18 mouse cellular contexts compared by ENCODE assay signal in the genomic region with DNA sequence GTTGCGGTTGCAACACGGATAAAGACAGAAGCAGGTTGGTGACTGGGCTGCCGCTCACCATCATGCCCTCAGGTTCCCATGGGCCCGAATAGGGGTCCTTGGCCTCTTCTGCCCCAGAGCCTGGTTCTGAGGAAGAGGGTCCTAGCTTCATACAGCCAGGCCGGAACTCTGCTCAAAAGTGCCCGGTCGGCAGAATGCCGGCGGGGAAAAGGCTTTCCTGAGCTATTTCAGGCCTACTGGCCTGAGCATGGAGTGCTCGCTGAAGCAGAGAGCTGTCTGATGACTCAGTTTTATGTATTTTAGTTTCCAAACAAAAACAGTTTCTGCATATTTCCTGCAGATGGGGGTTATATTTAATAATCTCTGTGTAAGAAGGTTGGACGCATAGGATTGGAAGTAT.
"Had no signal": no experiment of that assay in that cellular context is flagged by ENCODE, and none has a peak within 500 bp of the region (broad histone marks: within the 10 kb centered on the region; RNA-seq: fewer than 3 reads in every experiment).

No protein-coding gene starts in this region.

- H3K4me1 ChIP-seq: midbrain, embryonic 12.5 days; neural tube, embryonic 15.5 days had no signal

- ATAC-seq: midbrain, embryonic 16.5 days had no signal

- H3K27ac ChIP-seq: midbrain, embryonic 10.5 days; midbrain, embryonic 12.5 days; neural tube, embryonic 13.5 days; neural tube, embryonic 15.5 days had no signal

- DNase-seq: lung, embryonic 14.5 days; lung, postnatal 10 days; lung, postnatal 4 days; midbrain, embryonic 14.5 days; retina, postnatal 1 day; right cerebral cortex, adult 18-20 months; right cerebral cortex, postnatal 25 days; right cerebral cortex, postnatal 4 days; spleen, adult 18-20 months; thymus, adult 18-20 months; thymus, postnatal 14 days; thymus, postnatal 36 days had no signal

- H3K27me3 ChIP-seq: neural tube, embryonic 13.5 days; neural tube, embryonic 15.5 days had no signal

- H3K4me3 ChIP-seq: midbrain, embryonic 10.5 days; midbrain, embryonic 12.5 days; myocyte; neural tube, embryonic 13.5 days; neural tube, embryonic 15.5 days had no signal

- H3K36me3 ChIP-seq: midbrain, embryonic 10.5 days; midbrain, embryonic 12.5 days; neural tube, embryonic 13.5 days; neural tube, embryonic 15.5 days had no signal

- H3K9ac ChIP-seq: lung, embryonic 14.5 days; midbrain, embryonic 12.5 days; neural tube, embryonic 13.5 days; neural tube, embryonic 15.5 days had no signal

- H3K9me3 ChIP-seq: midbrain, embryonic 10.5 days; midbrain, embryonic 12.5 days; neural tube, embryonic 15.5 days had no signal

- H3K4me2 ChIP-seq: lung, embryonic 14.5 days; midbrain, embryonic 12.5 days; neural tube, embryonic 13.5 days; neural tube, embryonic 15.5 days had no signal
